Mouse (Mus musculus): ENCODE results near the gene Cnst. TPM values are rescaled to one million over a fixed set of nuclear protein-coding genes. Genes with fewer than 3 reads are reported as not detected.
A peak's percentile ranks its signal among the peaks of the same experiment; 100 is the strongest.
"Not testable (repeated sequence)": the region's sequence is repeated elsewhere in the genome, so short reads cannot be mapped to it uniquely, and the experiment has no call there.

Gene Cnst
- 22.6 and 26.8 TPM in 2 replicates for polyA plus RNA-seq (2014; fragmentation: Nextera tagmentation; extraction: Ambion mirVana)

GRCm38 (mm10) chr1:179545768-179546550 lies at the start of gene Cnst, which contains the start of gene Tfb2m:
TSS of gene Cnst (plus strand) at chr1:179546370.
TSS of gene Tfb2m (minus strand) at chr1:179546267.
- not testable (repeated sequence) for H3K36me3 ChIP-seq (ENCODE audit: control insufficient read depth, insufficient read depth, low read length); H3K4me1 ChIP-seq (replicated peaks; ENCODE audit: control insufficient read depth, insufficient read depth, low read length); H3K9me3 ChIP-seq (ENCODE audit: control insufficient read depth, low read length); H3K27me3 ChIP-seq (ENCODE audit: control insufficient read depth, insufficient read depth, low read length)
- under 1% methylated on average over 68 of the region's 69 CpGs for WGBS
- peak; percentile 99 for DNase-seq (ENCODE audit: low spot score)
- peak within 1 kb of the TSS; percentile 67 for H3K4me2 ChIP-seq (replicated peaks; ENCODE audit: low read depth, low read length)
- H3K27ac ChIP-seq (ENCODE audit: low read depth, low read length), result peak within 1 kb of the TSS; percentile 91
- peak within 1 kb of the TSS; percentile 74 for H3K4me3 ChIP-seq (ENCODE audit: low read depth, low read length)
- peak; percentile 100 for ATAC-seq (ENCODE audit: low FRiP score)
- H3K9ac ChIP-seq (ENCODE audit: low read depth, low read length), result peak within 1 kb of the TSS; percentile 75

GRCm38 (mm10) chr1:179499257-179499656 lies 46.9 kb upstream of the Cnst start:
- Histone ChIP-seq H3K4me2 (replicated peaks; ENCODE audit: low read depth, low read length) (no peak overlapping the region), H3K4me1 (replicated peaks; ENCODE audit: control insufficient read depth, insufficient read depth, low read length) (no peaks in the 10 kb centered on the region), H3K4me3 (ENCODE audit: low read depth, low read length) (no peak overlapping the region), H3K27me3 (ENCODE audit: control insufficient read depth, insufficient read depth, low read length) (no peaks in the 10 kb centered on the region), H3K9me3 (ENCODE audit: control insufficient read depth, low read length) (no peaks in the 10 kb centered on the region), H3K27ac (ENCODE audit: low read depth, low read length) (no peak overlapping the region), H3K9ac (ENCODE audit: low read depth, low read length) (no peak overlapping the region), H3K36me3 (ENCODE audit: control insufficient read depth, insufficient read depth, low read length) (no peaks in the 10 kb centered on the region)
- no peak for DNase-seq (ENCODE audit: low spot score)
- 92% methylated on average over 3 of the region's 3 CpGs for WGBS
- ATAC-seq (ENCODE audit: low FRiP score), result no peak

- H3K27ac ChIP-seq (ENCODE audit: low read depth, low read length), result no peak overlapping the region
- peak; percentile 53 for DNase-seq (ENCODE audit: low spot score)
- ATAC-seq (ENCODE audit: low FRiP score), result no peak
- H3K4me3 ChIP-seq (ENCODE audit: low read depth, low read length), result no peak overlapping the region
- H3K36me3 ChIP-seq (ENCODE audit: control insufficient read depth, insufficient read depth, low read length), result no peaks in the 10 kb centered on the region
- H3K9me3 ChIP-seq (ENCODE audit: control insufficient read depth, low read length), result no peaks in the 10 kb centered on the region
- WGBS, result 26% methylated on average over 3 of the region's 3 CpGs
- no peak overlapping the region for H3K9ac ChIP-seq (ENCODE audit: low read depth, low read length)
- no peak overlapping the region for H3K4me2 ChIP-seq (replicated peaks; ENCODE audit: low read depth, low read length)
- H3K27me3 ChIP-seq (ENCODE audit: control insufficient read depth, insufficient read depth, low read length), result no peaks in the 10 kb centered on the region
- no peaks in the 10 kb centered on the region for H3K4me1 ChIP-seq (replicated peaks; ENCODE audit: control insufficient read depth, insufficient read depth, low read length)
Measured at GRCm38 (mm10) chr1:179502565-179502964, 43.6 kb upstream of the Cnst start.

DNA sequence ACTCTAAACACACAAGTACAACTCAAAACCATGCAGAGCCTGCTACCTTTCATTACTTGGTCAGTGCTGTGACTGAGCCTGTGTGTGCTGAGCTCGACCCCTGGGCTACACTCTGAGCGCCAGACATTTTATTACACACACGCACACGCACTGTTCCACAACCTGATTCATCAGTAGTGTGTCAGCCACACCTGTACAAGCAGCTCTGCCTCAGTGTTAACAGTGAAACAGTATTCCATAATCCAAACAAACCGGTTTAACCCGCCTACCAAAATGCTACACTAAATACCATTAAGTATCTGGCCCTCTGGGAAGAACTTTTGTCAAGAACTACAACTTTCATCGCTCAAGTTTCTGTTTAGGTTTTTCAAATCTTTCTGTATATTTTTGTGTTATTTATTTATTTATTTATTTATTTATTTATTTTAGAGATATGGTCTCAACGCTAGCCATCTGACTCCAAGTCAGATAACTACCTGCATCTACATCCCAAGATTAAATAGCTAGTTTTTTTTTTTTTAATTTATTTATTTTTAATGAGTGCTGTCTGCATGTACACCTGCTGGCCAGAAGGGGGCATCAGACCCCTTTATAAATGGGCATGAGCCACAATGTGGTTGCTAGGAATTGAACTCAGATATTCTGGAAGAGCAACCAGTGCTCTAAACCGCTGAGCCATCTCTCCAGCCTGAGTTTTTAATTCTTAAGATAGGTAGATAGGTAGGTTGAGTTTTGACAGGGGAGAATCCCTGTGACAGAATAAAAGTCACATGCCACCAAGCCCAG lies 39.4 kb upstream of the Cnst start:
- Histone ChIP-seq H3K27ac (ENCODE audit: low read depth, low read length) (no peak overlapping the region), H3K4me3 (ENCODE audit: low read depth, low read length) (no peak overlapping the region), H3K9ac (ENCODE audit: low read depth, low read length) (no peak overlapping the region), H3K4me2 (replicated peaks; ENCODE audit: low read depth, low read length) (no peak overlapping the region), H3K4me1 (replicated peaks; ENCODE audit: control insufficient read depth, insufficient read depth, low read length) (no peaks in the 10 kb centered on the region), H3K9me3 (ENCODE audit: control insufficient read depth, low read length) (no peaks in the 10 kb centered on the region), H3K36me3 (ENCODE audit: control insufficient read depth, insufficient read depth, low read length) (no peaks in the 10 kb centered on the region), H3K27me3 (ENCODE audit: control insufficient read depth, insufficient read depth, low read length) (no peaks in the 10 kb centered on the region)
- ATAC-seq (ENCODE audit: low FRiP score) (no peak), DNase-seq (ENCODE audit: low spot score) (peak; percentile 43)
- WGBS, result 69% methylated on average over 9 of the region's 9 CpGs

- WGBS, result 89% methylated on average over 13 of the region's 13 CpGs
- no peak for ATAC-seq (ENCODE audit: low FRiP score)
- Histone ChIP-seq H3K9ac (ENCODE audit: low read depth, low read length) (no peak overlapping the region), H3K9me3 (ENCODE audit: control insufficient read depth, low read length) (no peaks in the 10 kb centered on the region), H3K4me1 (replicated peaks; ENCODE audit: control insufficient read depth, insufficient read depth, low read length) (no peaks in the 10 kb centered on the region), H3K27ac (ENCODE audit: low read depth, low read length) (no peak overlapping the region), H3K27me3 (ENCODE audit: control insufficient read depth, insufficient read depth, low read length) (no peaks in the 10 kb centered on the region), H3K4me3 (ENCODE audit: low read depth, low read length) (no peak overlapping the region), H3K36me3 (ENCODE audit: control insufficient read depth, insufficient read depth, low read length) (no peaks in the 10 kb centered on the region), H3K4me2 (replicated peaks; ENCODE audit: low read depth, low read length) (no peak overlapping the region)
- no peak for DNase-seq (ENCODE audit: low spot score)
Measured at GRCm38 (mm10) chr1:179510546-179511340, 35.4 kb upstream of the Cnst start.

- H3K9me3 ChIP-seq (ENCODE audit: control insufficient read depth, low read length), result no peaks in the 10 kb centered on the region
- no peak overlapping the region for H3K4me2 ChIP-seq (replicated peaks; ENCODE audit: low read depth, low read length)
- no peaks in the 10 kb centered on the region for H3K36me3 ChIP-seq (ENCODE audit: control insufficient read depth, insufficient read depth, low read length)
- no peak overlapping the region for H3K27ac ChIP-seq (ENCODE audit: low read depth, low read length)
- no peaks in the 10 kb centered on the region for H3K27me3 ChIP-seq (ENCODE audit: control insufficient read depth, insufficient read depth, low read length)
- H3K4me3 ChIP-seq (ENCODE audit: low read depth, low read length), result no peak overlapping the region
- DNase-seq (ENCODE audit: low spot score) (no peak), ATAC-seq (ENCODE audit: low FRiP score) (no peak)
- no peak overlapping the region for H3K9ac ChIP-seq (ENCODE audit: low read depth, low read length)
- H3K4me1 ChIP-seq (replicated peaks; ENCODE audit: control insufficient read depth, insufficient read depth, low read length), result no peaks in the 10 kb centered on the region
- WGBS, result 84% methylated on average over 7 of the region's 7 CpGs
Measured at GRCm38 (mm10) chr1:179511895-179512294, 34.3 kb upstream of the Cnst start.

DNA sequence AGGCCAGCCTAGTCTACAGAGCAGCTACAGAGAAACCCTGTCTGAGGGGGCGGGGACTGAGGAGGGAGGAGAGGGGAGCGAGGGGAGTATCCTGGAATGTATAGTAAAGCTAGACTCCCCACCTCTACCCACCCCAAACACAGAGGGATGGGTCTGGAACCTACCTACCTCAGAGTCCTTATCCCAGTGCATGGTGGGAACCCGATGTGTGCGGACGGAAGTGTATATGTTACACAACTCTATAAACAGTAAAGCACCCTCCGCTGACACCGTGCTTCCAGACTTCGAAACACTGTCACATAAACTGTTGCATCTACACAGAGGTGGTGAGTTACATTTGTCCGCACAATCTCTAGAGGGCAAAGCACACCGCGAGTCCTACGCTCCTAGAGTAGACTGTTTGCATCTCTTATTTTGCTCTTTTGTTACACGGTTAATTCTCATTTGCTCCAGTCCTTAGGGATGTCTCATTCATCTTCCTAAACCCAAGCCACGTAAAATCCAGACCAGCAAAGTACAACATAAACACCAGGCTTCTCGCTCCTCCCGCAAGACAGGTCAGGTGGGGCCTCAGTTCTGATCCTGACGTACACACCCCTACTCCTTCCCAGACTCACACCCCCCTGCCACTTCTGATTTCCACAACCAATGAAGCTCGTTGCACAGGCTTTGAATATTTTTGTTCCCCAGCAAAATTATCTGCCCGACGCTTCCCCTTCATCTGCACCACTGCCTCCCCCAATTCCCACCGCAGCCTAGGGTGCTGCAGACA lies 29.0 kb upstream of the Cnst start:
- H3K4me1 ChIP-seq (replicated peaks; ENCODE audit: control insufficient read depth, insufficient read depth, low read length), result no peaks in the 10 kb centered on the region
- ATAC-seq (ENCODE audit: low FRiP score), result peak; percentile 72
- H3K4me3 ChIP-seq (ENCODE audit: low read depth, low read length), result peak overlapping the region; percentile 59
- no peak overlapping the region for H3K27ac ChIP-seq (ENCODE audit: low read depth, low read length)
- peak overlapping the region; percentile 97 for H3K4me2 ChIP-seq (replicated peaks; ENCODE audit: low read depth, low read length)
- 1% methylated on average over 21 of the region's 21 CpGs for WGBS
- peak; percentile 50 for DNase-seq (ENCODE audit: low spot score)
- H3K36me3 ChIP-seq (ENCODE audit: control insufficient read depth, insufficient read depth, low read length), result no peaks in the 10 kb centered on the region
- no peaks in the 10 kb centered on the region for H3K9me3 ChIP-seq (ENCODE audit: control insufficient read depth, low read length)
- H3K27me3 ChIP-seq (ENCODE audit: control insufficient read depth, insufficient read depth, low read length), result no peaks in the 10 kb centered on the region
- peak overlapping the region; percentile 52 for H3K9ac ChIP-seq (ENCODE audit: low read depth, low read length)

Measured in hindbrain, embryonic 11.5 days (tissue).